Mouse (Mus musculus): ENCODE measurements around the gene Rac3. TPM values are rescaled to one million over a fixed set of nuclear protein-coding genes. Genes with fewer than 3 reads are reported as not detected.
"Not testable (repeated sequence)": the region's sequence is repeated elsewhere in the genome, so short reads cannot be mapped to it uniquely, and the experiment has no call there.

The Rac3 gene
- polyA plus RNA-seq (2015; fragmentation: Nextera tagmentation; extraction: Ambion mirVana), result 0.96 and 1.5 TPM in 2 replicates

DNA sequence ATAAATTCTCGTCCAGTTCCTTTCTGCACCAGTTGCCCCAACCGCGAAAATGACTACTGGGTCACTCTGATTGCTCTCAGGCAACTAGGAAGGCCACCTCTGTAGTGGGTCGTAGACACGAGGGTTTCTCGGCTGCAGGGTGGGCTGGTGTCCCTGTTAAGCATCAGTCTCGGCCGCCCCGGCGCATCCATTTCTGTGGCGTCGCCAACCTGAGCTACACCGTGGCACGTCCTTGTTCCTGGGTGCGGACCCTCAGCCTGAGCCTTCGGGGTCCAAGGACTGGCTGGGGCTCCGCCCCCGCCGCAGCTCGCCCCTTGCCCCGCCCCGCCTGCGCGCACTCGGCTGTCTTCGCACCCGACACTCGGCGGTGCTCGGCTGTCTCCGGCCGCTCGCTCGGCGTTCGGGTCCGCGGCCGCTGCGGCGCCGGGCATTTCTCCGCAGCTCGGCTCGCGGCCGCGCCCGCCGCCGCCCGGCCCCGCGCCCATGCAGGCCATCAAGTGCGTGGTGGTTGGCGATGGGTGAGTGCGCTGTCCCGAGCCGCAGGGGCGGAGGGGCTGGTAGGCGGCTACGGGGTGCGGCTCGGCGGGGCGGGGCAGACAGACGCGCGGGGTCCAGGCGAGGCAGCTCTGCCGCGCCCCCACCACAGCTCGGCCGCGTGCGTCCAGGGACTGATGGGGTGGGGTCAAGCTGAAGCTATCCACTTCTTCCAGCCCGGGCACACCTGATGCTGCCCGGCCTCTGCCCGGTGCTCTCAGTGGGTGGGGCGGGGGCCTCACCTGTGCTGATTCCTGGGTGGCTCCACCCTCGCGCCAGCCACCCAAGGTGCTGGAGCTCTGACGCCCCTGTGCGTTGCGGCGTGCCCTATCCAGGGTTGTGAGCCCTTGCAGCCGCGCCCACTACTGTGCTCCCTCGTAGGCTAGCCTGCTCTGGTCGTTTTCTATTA is at the start of gene Rac3:
Gene Rac3 (plus strand): TSS at position 347 of the 943 bp plus-strand sequence.
- H3K27me3 ChIP-seq, result peaks cover 39% of the 10 kb centered on the region

DNA sequence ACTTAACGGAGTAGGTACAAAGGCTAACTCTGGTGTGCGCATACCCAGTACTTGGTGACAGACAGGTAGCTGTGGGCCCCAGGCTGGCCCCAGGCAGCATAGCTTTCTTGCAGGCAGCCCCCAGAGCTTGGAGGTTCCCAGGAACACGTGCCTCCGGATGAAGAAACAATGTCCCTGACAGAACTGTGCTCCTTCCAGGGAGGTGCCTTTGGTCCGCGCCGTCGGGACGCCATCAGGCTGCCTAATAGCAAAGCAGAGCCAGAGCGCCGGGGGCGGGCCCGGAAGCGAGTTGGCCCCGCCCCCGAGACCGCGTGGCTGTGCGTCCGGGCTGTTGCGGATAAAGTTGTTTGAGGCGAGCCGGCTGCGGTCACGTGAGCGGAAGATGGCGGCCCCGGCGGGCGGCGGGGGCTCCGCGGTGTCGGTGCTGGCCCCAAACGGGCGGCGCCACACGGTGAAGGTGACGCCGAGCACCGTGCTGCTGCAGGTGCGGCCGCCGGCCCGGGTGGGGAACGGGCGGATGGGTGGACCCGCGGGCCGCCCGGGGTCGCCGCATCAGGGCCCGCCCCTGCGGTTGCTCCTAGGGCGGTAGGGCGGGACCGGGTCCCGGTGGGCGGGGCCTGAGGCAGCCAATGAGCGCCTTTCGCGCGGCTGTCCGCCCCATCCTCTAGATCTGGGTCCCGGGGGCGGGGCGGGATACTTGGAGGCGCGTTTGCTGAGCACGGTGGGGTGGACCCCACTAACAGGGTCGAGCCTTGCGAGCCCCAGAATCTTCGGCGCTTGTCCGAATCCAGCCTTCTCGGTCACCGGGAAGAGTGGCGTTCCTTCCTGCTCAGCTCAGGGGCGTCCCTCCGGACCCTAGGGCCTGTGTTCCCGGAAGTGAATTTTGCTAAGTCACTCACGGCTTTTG is 48.3 kb upstream of the Rac3 start, which contains the start of gene Aspscr1:
Gene Aspscr1 (plus strand): TSS at position 287 of the 907 bp plus-strand sequence.
- H3K9me3 ChIP-seq (replicated peaks), result no peaks in the 10 kb centered on the region
- H3K27me3 ChIP-seq, result 0 out of 2 replicates have a peak, but pooled peaks cover 6% of the 10 kb centered on the region
- peak within 1 kb of the TSS; percentile 85 for H3K4me3 ChIP-seq (replicated peaks)
- H3K9ac ChIP-seq, result peak within 1 kb of the TSS; percentile 73
- peaks cover 42% of the 10 kb centered on the region for H3K4me1 ChIP-seq (replicated peaks)
- peaks cover 14% of the 10 kb centered on the region for H3K36me3 ChIP-seq (replicated peaks)
- peak within 1 kb of the TSS; percentile 91 for H3K4me2 ChIP-seq
- WGBS (ENCODE audit: insufficient replicate concordance), result 1% methylated on average over 78 of the region's 83 CpGs
- peak; percentile 97 for ATAC-seq (ENCODE audit: insufficient read depth)
- H3K27ac ChIP-seq (replicated peaks), result peak within 1 kb of the TSS; percentile 91

More for the DNA sequence above, at the start of gene Rac3:
- Histone ChIP-seq H3K4me1 (replicated peaks) (peaks cover 23% of the 10 kb centered on the region), H3K9ac (peak within 1 kb of the TSS; percentile 35; the same call in 1 of the 2 replicates), H3K9me3 (replicated peaks) (no peaks in the 10 kb centered on the region), H3K4me3 (replicated peaks) (peak within 1 kb of the TSS; percentile 54), H3K4me2 (peak within 1 kb of the TSS; percentile 80), H3K27ac (replicated peaks) (no peak within 1 kb of the TSS), H3K36me3 (replicated peaks) (peaks cover 18% of the 10 kb centered on the region; the same call in 1 of the 2 replicates)
- peak; percentile 29 for ATAC-seq (ENCODE audit: insufficient read depth)
- WGBS (ENCODE audit: insufficient replicate concordance), result 1% methylated on average over 90 of the region's 90 CpGs

DNA sequence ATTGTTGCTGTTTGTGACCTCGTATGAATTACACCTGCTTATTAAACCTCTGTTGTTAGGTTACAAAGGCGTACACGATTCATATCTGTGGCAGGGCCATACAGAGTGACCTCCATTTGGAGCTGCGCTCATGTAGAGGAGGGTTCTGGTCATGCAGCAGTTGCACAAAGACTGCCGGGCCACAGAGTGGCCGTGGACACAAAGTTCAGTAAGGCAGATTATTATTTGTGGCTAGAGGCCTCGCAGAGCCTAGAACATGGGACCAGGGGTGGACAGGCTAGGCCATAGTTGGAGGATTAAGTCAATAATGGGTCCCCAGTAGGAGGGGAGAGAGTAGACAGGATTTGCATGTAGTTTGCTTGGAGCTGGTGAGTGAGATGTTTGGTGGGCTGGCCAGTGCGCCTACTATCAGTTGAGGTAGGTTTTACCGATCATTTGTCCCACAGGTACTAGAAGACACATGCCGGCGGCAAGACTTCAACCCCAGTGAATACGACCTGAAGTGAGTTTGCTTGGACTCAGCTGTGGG is 47.6 kb upstream of the Rac3 start:
- WGBS (ENCODE audit: insufficient replicate concordance), result 22% methylated on average over 12 of the region's 12 CpGs
- peak; percentile 11 for ATAC-seq (ENCODE audit: insufficient read depth)

DNA sequence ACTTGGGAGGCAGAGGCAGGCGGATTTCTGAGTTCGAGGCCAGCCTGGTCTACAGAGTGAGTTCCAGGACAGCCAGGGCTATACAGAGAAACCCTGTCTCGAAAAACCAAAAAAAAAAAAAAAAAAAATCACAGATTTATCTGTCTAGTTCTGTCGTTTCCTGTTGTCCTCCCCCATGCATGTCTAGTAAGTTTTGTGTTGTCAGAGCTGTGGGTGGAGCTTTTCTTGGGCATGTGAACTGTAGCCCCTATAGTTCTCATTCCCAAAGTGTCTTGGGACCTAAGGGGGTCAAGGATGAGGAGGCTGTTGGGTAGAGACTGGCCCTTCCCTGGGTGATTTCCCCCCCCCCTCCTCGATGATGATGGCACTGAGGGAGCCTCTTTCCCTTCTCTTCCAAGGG is 45.4 kb upstream of the Rac3 start:
- H3K4me1 ChIP-seq (replicated peaks), result peaks cover 42% of the 10 kb centered on the region
- WGBS (ENCODE audit: insufficient replicate concordance), result 54% methylated on average over 5 of the region's 5 CpGs
- H3K27ac ChIP-seq (replicated peaks); H3K4me2 ChIP-seq; ATAC-seq (ENCODE audit: insufficient read depth); H3K9ac ChIP-seq; H3K9me3 ChIP-seq (replicated peaks); H3K27me3 ChIP-seq; H3K4me3 ChIP-seq (replicated peaks): not testable (repeated sequence)
- peaks cover 37% of the 10 kb centered on the region for H3K36me3 ChIP-seq (replicated peaks)

More for the DNA sequence above, 47.6 kb upstream of the Rac3 start:
- Histone ChIP-seq H3K4me2 (peak overlapping the region; percentile 91), H3K9ac (peak overlapping the region; percentile 73), H3K27me3 (0 out of 2 replicates have a peak, but pooled peaks cover 6% of the 10 kb centered on the region), H3K27ac (replicated peaks) (peak overlapping the region; percentile 91), H3K4me1 (replicated peaks) (peaks cover 42% of the 10 kb centered on the region), H3K4me3 (replicated peaks) (peak overlapping the region; percentile 85), H3K9me3 (replicated peaks) (no peaks in the 10 kb centered on the region), H3K36me3 (replicated peaks) (peaks cover 21% of the 10 kb centered on the region)

DNA sequence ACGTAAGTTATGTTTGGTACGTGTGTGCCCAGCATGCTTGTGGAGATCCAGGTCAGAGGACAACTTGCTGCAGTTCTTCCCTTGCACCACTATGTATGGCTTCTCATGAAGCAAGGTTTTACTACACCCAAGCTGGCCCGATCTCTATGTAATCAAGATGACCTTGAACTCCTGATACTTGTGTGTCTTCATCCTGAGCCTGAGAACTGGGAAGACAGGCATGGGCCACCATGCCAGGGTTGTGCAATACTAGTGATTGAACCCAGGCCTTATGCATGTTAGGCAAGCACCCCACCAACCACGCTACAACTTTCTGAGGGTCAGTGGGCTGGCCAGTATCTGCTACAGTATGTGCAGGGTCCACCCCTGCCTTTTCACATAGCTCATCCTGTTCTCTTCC is 44.3 kb upstream of the Rac3 start:
- Histone ChIP-seq H3K4me3 (replicated peaks) (no peak overlapping the region), H3K9me3 (replicated peaks) (no peaks in the 10 kb centered on the region), H3K4me1 (replicated peaks) (peaks cover 42% of the 10 kb centered on the region), H3K36me3 (replicated peaks) (peaks cover 43% of the 10 kb centered on the region), H3K9ac (no peak overlapping the region), H3K27me3 (no peaks in the 10 kb centered on the region), H3K4me2 (no peak overlapping the region), H3K27ac (replicated peaks) (no peak overlapping the region; the same call in 1 of the 2 replicates)
- 75% methylated on average over 4 of the region's 4 CpGs for WGBS (ENCODE audit: insufficient replicate concordance)
- no peak for ATAC-seq (ENCODE audit: insufficient read depth)

DNA sequence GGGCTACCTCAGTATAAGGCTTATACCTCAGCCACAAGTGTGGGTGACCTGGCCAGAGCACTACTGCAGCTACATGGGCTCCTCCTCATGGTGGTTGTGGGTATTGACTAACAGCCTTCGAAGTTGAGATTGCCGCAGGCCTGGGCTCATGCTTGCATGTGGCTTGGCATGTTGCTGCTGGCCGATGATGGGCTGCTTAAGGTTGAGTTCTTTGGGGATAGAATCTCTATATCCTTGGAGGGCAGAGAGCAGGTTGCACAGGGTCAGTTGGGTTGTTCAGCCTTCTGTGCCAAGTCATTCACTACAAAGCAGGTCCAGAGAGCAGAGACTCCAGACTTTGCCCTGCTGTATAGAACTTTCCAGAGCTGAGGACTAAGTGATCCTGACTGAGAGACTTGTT is 41.4 kb upstream of the Rac3 start:
- peaks cover 19% of the 10 kb centered on the region for H3K4me1 ChIP-seq (replicated peaks)
- H3K9me3 ChIP-seq (replicated peaks), result no peaks in the 10 kb centered on the region
- no peak overlapping the region for H3K4me2 ChIP-seq
- no peak for ATAC-seq (ENCODE audit: insufficient read depth)
- no peak overlapping the region for H3K27ac ChIP-seq (replicated peaks)
- peaks cover 43% of the 10 kb centered on the region for H3K36me3 ChIP-seq (replicated peaks)
- no peaks in the 10 kb centered on the region for H3K27me3 ChIP-seq
- no peak overlapping the region for H3K9ac ChIP-seq
- no peak overlapping the region for H3K4me3 ChIP-seq (replicated peaks)
- 66% methylated on average over 3 of the region's 3 CpGs for WGBS (ENCODE audit: insufficient replicate concordance)

DNA sequence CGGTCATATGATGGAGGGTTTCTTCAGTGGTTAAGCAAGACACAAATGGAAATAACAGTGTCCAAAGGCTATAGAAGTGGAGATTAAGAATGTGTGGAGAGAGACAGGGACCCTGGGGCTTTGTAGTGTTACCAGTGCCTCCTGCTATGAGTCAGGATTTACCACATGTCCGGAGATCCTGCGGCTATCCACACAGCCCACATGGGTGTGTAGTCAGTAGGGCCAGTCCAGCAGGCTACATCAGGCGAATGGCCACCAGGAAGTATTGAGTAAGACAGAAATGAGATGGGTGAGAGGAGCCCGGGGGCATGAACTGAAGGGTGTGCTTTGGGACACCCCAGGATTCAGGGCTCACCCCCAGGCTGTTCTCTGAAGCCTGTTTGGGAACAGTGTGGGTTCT is 38.6 kb upstream of the Rac3 start:
- H3K9me3 ChIP-seq (replicated peaks), result no peaks in the 10 kb centered on the region
- no peak overlapping the region for H3K9ac ChIP-seq
- H3K36me3 ChIP-seq (replicated peaks), result peaks cover 46% of the 10 kb centered on the region
- H3K27ac ChIP-seq (replicated peaks), result no peak overlapping the region
- H3K27me3 ChIP-seq, result no peaks in the 10 kb centered on the region
- WGBS (ENCODE audit: insufficient replicate concordance), result 82% methylated on average over 5 of the region's 5 CpGs
- H3K4me2 ChIP-seq, result no peak overlapping the region
- no peak overlapping the region for H3K4me3 ChIP-seq (replicated peaks)
- H3K4me1 ChIP-seq (replicated peaks), result 0 out of 2 replicates have a peak, but pooled peaks cover 4% of the 10 kb centered on the region
- no peak for ATAC-seq (ENCODE audit: insufficient read depth)

DNA sequence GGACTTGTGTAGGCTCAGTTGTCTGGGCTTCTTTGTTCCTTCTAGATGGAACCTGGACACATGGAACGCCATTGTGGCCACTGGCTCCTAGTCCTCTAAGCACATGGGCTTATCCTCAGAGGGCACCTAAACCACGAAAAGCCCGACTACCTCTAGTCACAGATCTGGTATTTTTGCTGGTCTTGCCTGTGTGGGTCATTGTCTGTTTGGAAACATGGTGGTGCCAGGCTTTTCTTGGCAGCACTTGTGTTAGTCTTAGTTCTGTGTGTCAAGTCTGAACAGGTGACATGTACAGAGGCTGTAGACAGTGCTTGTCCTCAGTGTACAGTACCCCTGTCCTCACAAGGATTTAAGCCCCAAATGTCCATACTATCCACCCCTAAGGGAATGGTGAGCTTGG is 37.7 kb upstream of the Rac3 start:
- no peak overlapping the region for H3K9ac ChIP-seq
- no peak overlapping the region for H3K27ac ChIP-seq (replicated peaks)
- 64% methylated on average over 3 of the region's 3 CpGs for WGBS (ENCODE audit: insufficient replicate concordance)
- H3K9me3 ChIP-seq (replicated peaks), result no peaks in the 10 kb centered on the region
- no peak for ATAC-seq (ENCODE audit: insufficient read depth)
- peaks cover 41% of the 10 kb centered on the region for H3K36me3 ChIP-seq (replicated peaks)
- no peaks in the 10 kb centered on the region for H3K27me3 ChIP-seq
- no peak overlapping the region for H3K4me2 ChIP-seq
- H3K4me1 ChIP-seq (replicated peaks), result 0 out of 2 replicates have a peak, but pooled peaks cover 4% of the 10 kb centered on the region
- no peak overlapping the region for H3K4me3 ChIP-seq (replicated peaks)

DNA sequence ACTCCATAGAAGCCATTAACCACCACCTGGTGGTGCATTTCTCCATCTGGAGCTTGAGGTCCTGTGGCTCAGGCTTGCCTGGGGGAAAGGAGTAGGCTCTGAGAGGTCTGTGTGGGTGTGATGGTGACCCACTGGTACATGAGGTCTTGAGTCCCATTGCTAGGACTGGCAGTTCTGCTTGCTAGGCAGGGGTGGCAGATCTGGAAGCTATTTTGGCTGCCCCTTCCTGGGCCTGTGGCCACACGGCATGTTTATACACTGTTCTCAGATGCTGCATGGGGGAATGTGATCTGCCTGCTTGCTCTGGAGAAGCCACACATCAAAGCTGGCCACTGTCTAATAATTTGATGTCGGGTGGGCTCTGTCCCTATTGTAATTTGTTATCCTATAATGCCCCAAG is 37.2 kb upstream of the Rac3 start:
- Histone ChIP-seq H3K36me3 (replicated peaks) (peaks cover 42% of the 10 kb centered on the region), H3K9me3 (replicated peaks) (no peaks in the 10 kb centered on the region), H3K4me2 (no peak overlapping the region), H3K9ac (no peak overlapping the region), H3K4me3 (replicated peaks) (no peak overlapping the region), H3K27me3 (no peaks in the 10 kb centered on the region), H3K27ac (replicated peaks) (no peak overlapping the region), H3K4me1 (replicated peaks) (0 out of 2 replicates have a peak, but pooled peaks cover 4% of the 10 kb centered on the region)
- no peak for ATAC-seq (ENCODE audit: insufficient read depth)
- 70% methylated on average over 2 of the region's 2 CpGs for WGBS (ENCODE audit: insufficient replicate concordance)

DNA sequence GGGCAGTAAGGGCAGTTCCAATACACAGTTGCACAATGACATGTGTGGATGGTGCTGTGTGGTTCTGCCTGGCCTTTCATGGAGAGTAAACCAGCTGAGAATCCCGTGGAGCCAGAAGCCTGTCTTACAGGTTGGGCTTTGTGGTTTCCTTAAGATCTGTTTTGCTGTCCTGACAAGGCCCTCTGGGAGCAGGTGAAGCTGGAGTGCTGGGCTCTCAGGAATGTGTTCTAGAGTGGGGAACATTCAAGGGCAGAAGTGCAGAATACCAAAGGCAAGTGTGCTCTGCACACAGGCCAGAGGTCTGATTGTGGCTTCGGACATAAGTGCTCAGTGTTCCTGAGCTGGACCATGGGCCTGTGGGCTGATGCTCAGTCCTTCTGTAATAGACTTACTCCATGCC is 36.6 kb upstream of the Rac3 start:
- H3K9me3 ChIP-seq (replicated peaks), result no peaks in the 10 kb centered on the region
- peaks cover 42% of the 10 kb centered on the region for H3K36me3 ChIP-seq (replicated peaks)
- no peak overlapping the region for H3K4me2 ChIP-seq
- no peak overlapping the region for H3K27ac ChIP-seq (replicated peaks)
- H3K9ac ChIP-seq, result no peak overlapping the region
- ATAC-seq (ENCODE audit: insufficient read depth), result no peak
- H3K27me3 ChIP-seq, result no peaks in the 10 kb centered on the region
- H3K4me3 ChIP-seq (replicated peaks), result no peak overlapping the region
- WGBS (ENCODE audit: insufficient replicate concordance), result 61% methylated on average over 2 of the region's 2 CpGs
- H3K4me1 ChIP-seq (replicated peaks), result 0 out of 2 replicates have a peak, but pooled peaks cover 4% of the 10 kb centered on the region
